Mouse (Mus musculus): ENCODE results near the gene Mob3c. TPM values are rescaled to one million over a fixed set of nuclear protein-coding genes. Genes with fewer than 3 reads are reported as not detected.

The Mob3c gene
- polyA plus RNA-seq, 1 experiment from 2014 or later = 12.4 TPM

- no peak overlapping the region for H3K9ac ChIP-seq
- H3K4me3 ChIP-seq (replicated peaks) = no peak overlapping the region
- no peaks in the 10 kb centered on the region for H3K27me3 ChIP-seq (replicated peaks)
- H3K36me3 ChIP-seq = no peaks in the 10 kb centered on the region
- H3K4me1 ChIP-seq (replicated peaks) = no peaks in the 10 kb centered on the region
- no peak overlapping the region for H3K27ac ChIP-seq
- WGBS = 68% methylated on average over 3 of the region's 3 CpGs
- ATAC-seq = no peak
- no peaks in the 10 kb centered on the region for H3K9me3 ChIP-seq
- H3K4me2 ChIP-seq (replicated peaks) = no peak overlapping the region
Measured at GRCm38 (mm10) chr4:115820199-115820598, 7.7 kb upstream of the Mob3c start.

DNA sequence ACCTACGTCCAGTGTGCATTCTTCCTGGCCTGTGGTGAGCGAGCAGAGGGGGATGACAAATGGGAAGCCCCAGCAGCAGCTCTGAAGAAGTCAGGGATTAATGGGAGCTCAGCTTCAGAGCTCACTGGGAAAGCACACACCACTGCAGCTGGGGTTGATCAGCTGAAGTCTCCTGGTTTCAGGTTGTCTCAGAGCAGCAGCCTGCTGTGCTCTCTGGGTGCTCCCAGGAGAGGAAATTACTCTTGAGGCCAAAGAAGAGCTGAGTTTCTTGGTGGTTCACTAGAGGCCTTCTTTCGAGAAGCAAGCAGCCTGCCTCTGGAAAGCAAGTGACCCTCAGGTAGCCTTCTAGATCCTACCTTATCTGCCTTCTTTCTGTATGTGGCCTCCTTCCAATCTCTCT is 6.9 kb upstream of the Mob3c start:
- ATAC-seq = no peak
- WGBS = 73% methylated on average over 3 of the region's 3 CpGs
- Histone ChIP-seq H3K9me3 (no peaks in the 10 kb centered on the region), H3K27ac (no peak overlapping the region), H3K36me3 (no peaks in the 10 kb centered on the region), H3K4me3 (replicated peaks) (no peak overlapping the region), H3K4me2 (replicated peaks) (no peak overlapping the region), H3K4me1 (replicated peaks) (no peaks in the 10 kb centered on the region), H3K27me3 (replicated peaks) (no peaks in the 10 kb centered on the region), H3K9ac (no peak overlapping the region)

GRCm38 (mm10) chr4:115821431-115821830 is 6.5 kb upstream of the Mob3c start:
- no peak for ATAC-seq

GRCm38 (mm10) chr4:115821928-115822327 is 6.0 kb upstream of the Mob3c start:
- H3K27ac ChIP-seq = no peak overlapping the region

More at GRCm38 (mm10) chr4:115821431-115821830, 6.5 kb upstream of the Mob3c start:
- H3K4me3 ChIP-seq (replicated peaks) = no peak overlapping the region
- no peaks in the 10 kb centered on the region for H3K9me3 ChIP-seq
- H3K27me3 ChIP-seq (replicated peaks) = no peaks in the 10 kb centered on the region
- H3K4me2 ChIP-seq (replicated peaks) = no peak overlapping the region
- no peak overlapping the region for H3K27ac ChIP-seq
- no peak overlapping the region for H3K9ac ChIP-seq
- H3K4me1 ChIP-seq (replicated peaks) = no peaks in the 10 kb centered on the region
- H3K36me3 ChIP-seq = no peaks in the 10 kb centered on the region

GRCm38 (mm10) chr4:115824178-115824577 is 3.7 kb upstream of the Mob3c start:
- Histone ChIP-seq H3K27me3 (replicated peaks) (no peaks in the 10 kb centered on the region), H3K4me1 (replicated peaks) (peaks cover 7% of the 10 kb centered on the region), H3K36me3 (no peaks in the 10 kb centered on the region), H3K27ac (no peak overlapping the region), H3K9me3 (no peaks in the 10 kb centered on the region), H3K4me2 (replicated peaks) (no peak overlapping the region), H3K9ac (no peak overlapping the region), H3K4me3 (replicated peaks) (no peak overlapping the region)
- ATAC-seq = no peak
- 72% methylated on average over 2 of the region's 2 CpGs for WGBS

More at GRCm38 (mm10) chr4:115821928-115822327, 6.0 kb upstream of the Mob3c start:
- Histone ChIP-seq H3K9ac (no peak overlapping the region), H3K9me3 (no peaks in the 10 kb centered on the region), H3K36me3 (no peaks in the 10 kb centered on the region), H3K4me1 (replicated peaks) (no peaks in the 10 kb centered on the region), H3K27me3 (replicated peaks) (no peaks in the 10 kb centered on the region), H3K4me2 (replicated peaks) (no peak overlapping the region), H3K4me3 (replicated peaks) (no peak overlapping the region)
- peak; percentile 36; the same call in 1 of the 2 replicates for ATAC-seq
- 69% methylated on average over 3 of the region's 3 CpGs for WGBS

GRCm38 (mm10) chr4:115825271-115825670 is 2.6 kb upstream of the Mob3c start:
- H3K4me3 ChIP-seq (replicated peaks) = no peak overlapping the region
- no peak for ATAC-seq
- H3K9ac ChIP-seq = no peak overlapping the region
- H3K9me3 ChIP-seq = no peaks in the 10 kb centered on the region
- 84% methylated on average over 2 of the region's 2 CpGs for WGBS
- no peaks in the 10 kb centered on the region for H3K27me3 ChIP-seq (replicated peaks)
- no peaks in the 10 kb centered on the region for H3K36me3 ChIP-seq
- no peak overlapping the region for H3K27ac ChIP-seq
- H3K4me2 ChIP-seq (replicated peaks) = no peak overlapping the region
- H3K4me1 ChIP-seq (replicated peaks) = peaks cover 7% of the 10 kb centered on the region

- H3K9me3 ChIP-seq = no peaks in the 10 kb centered on the region
- H3K27me3 ChIP-seq (replicated peaks) = no peaks in the 10 kb centered on the region
- WGBS = 71% methylated on average over 3 of the region's 3 CpGs
- H3K4me3 ChIP-seq (replicated peaks) = no peak overlapping the region
- H3K4me1 ChIP-seq (replicated peaks) = peaks cover 9% of the 10 kb centered on the region
- H3K4me2 ChIP-seq (replicated peaks) = peak overlapping the region; percentile 74; the same call in 1 of the 2 replicates
- ATAC-seq = no peak
- peaks cover 10% of the 10 kb centered on the region for H3K36me3 ChIP-seq
- no peak overlapping the region for H3K27ac ChIP-seq
- no peak overlapping the region for H3K9ac ChIP-seq
Measured at GRCm38 (mm10) chr4:115827066-115827465, 826 bp upstream of the Mob3c start.

DNA sequence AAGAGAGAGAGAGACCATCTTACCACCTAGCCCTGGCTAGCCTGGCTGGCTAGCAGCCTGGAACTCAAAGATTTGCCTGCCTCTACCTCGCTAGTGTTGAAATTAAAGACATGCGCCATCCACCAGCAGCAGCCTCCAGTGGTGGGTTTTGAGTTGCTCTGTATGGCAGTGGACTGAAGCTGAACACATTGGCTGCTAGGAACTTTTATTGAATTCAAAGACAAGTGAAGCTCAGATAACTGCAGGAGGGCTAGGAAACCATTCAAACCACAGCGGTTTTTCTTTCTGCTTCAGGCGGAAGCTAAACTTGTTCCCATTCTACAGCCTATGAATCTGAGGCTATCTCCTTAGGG is 381 bp upstream of the Mob3c start:
- Histone ChIP-seq H3K27me3 (replicated peaks) (no peaks in the 10 kb centered on the region), H3K4me1 (replicated peaks) (peaks cover 9% of the 10 kb centered on the region), H3K9ac (peak overlapping the region; percentile 74), H3K4me2 (replicated peaks) (peak overlapping the region; percentile 74), H3K27ac (peak overlapping the region; percentile 87), H3K36me3 (peaks cover 11% of the 10 kb centered on the region), H3K4me3 (replicated peaks) (peak overlapping the region; percentile 74), H3K9me3 (no peaks in the 10 kb centered on the region)
- 7% methylated on average over 4 of the region's 4 CpGs for WGBS
- ATAC-seq = peak; percentile 5

- Histone ChIP-seq H3K4me3 (replicated peaks) (peak overlapping the region; percentile 74), H3K9ac (peak overlapping the region; percentile 74), H3K9me3 (no peaks in the 10 kb centered on the region), H3K27ac (no peak overlapping the region), H3K4me2 (replicated peaks) (peak overlapping the region; percentile 74), H3K27me3 (replicated peaks) (no peaks in the 10 kb centered on the region), H3K36me3 (peaks cover 11% of the 10 kb centered on the region), H3K4me1 (replicated peaks) (peaks cover 9% of the 10 kb centered on the region)
- 3% methylated on average over 8 of the region's 8 CpGs for WGBS
- ATAC-seq = 0 out of 2 replicates have a peak, but pooled peaks have one; percentile 8
Measured at GRCm38 (mm10) chr4:115828572-115828902, 645 bp downstream of the Mob3c start.

DNA sequence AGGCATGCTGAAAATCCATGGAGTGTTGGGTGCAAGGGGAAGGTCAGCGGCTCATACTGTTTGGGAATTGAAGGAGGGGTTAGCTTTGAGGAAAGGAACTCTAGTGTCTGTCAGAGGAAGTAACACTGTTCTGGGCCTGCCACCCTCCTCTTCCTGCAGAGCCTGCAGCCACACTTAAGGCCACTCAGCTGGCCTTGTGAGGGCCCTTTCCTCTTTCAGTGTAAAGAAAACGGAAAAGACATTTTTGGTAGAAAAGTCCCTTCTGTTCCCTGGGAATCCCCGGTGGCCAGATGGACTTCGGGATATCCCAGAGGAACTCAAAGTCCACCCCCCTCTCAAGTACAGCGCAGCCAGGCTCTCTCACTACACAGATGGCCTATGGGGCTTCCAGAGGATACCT is 2.6 kb downstream of the Mob3c start:
- WGBS = 61% methylated on average over 5 of the region's 5 CpGs
- H3K27me3 ChIP-seq (replicated peaks) = no peaks in the 10 kb centered on the region
- no peak overlapping the region for H3K9ac ChIP-seq
- no peak overlapping the region for H3K4me3 ChIP-seq (replicated peaks)
- H3K4me2 ChIP-seq (replicated peaks) = no peak overlapping the region
- H3K9me3 ChIP-seq = no peaks in the 10 kb centered on the region
- H3K36me3 ChIP-seq = peaks cover 14% of the 10 kb centered on the region
- H3K4me1 ChIP-seq (replicated peaks) = peaks cover 9% of the 10 kb centered on the region
- ATAC-seq = no peak
- no peak overlapping the region for H3K27ac ChIP-seq

GRCm38 (mm10) chr4:115831221-115831620 is 3.3 kb downstream of the Mob3c start:
- Histone ChIP-seq H3K27ac (no peak overlapping the region), H3K27me3 (replicated peaks) (no peaks in the 10 kb centered on the region), H3K4me3 (replicated peaks) (no peak overlapping the region), H3K9ac (no peak overlapping the region), H3K9me3 (no peaks in the 10 kb centered on the region), H3K4me2 (replicated peaks) (no peak overlapping the region), H3K36me3 (peaks cover 14% of the 10 kb centered on the region), H3K4me1 (replicated peaks) (peaks cover 9% of the 10 kb centered on the region)
- ATAC-seq = no peak
- WGBS = 94% methylated on average over 22 of the region's 22 CpGs

DNA sequence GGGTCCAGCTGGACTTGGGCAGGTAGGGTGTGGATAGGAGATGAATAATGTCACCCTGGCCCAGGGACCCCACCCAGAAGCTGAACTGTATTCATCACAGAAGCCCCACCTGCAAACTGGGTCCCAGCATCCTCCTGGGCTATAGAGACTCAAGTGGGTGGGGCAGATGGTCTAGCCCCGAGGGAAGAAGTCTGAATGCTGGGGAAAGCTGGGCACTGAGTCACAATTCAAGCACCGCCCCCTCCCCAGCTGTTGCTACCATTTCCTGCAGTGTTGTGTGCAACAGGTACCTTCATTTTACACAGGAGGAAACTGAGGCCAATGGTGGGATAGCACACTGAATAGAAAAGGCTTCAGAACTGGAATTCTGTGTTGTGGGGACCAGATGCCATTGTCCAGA is 4.1 kb downstream of the Mob3c start:
- Histone ChIP-seq H3K4me2 (replicated peaks) (no peak overlapping the region), H3K9me3 (no peaks in the 10 kb centered on the region), H3K36me3 (peaks cover 14% of the 10 kb centered on the region), H3K27me3 (replicated peaks) (no peaks in the 10 kb centered on the region), H3K4me3 (replicated peaks) (no peak overlapping the region), H3K4me1 (replicated peaks) (peaks cover 9% of the 10 kb centered on the region), H3K27ac (no peak overlapping the region), H3K9ac (no peak overlapping the region)
- no peak for ATAC-seq
- 60% methylated on average over 2 of the region's 2 CpGs for WGBS

GRCm38 (mm10) chr4:115835576-115835975 is 7.7 kb downstream of the Mob3c start:
- H3K9ac ChIP-seq = no peak overlapping the region
- H3K4me2 ChIP-seq (replicated peaks) = no peak overlapping the region
- WGBS = 83% methylated on average over 2 of the region's 2 CpGs

More at GRCm38 (mm10) chr4:115835576-115835975, 7.7 kb downstream of the Mob3c start:
- H3K36me3 ChIP-seq = peaks cover 14% of the 10 kb centered on the region
- peaks cover 7% of the 10 kb centered on the region; the same call in 1 of the 2 replicates for H3K4me1 ChIP-seq (replicated peaks)
- no peak overlapping the region for H3K4me3 ChIP-seq (replicated peaks)
- no peak overlapping the region for H3K27ac ChIP-seq
- H3K27me3 ChIP-seq (replicated peaks) = no peaks in the 10 kb centered on the region
- H3K9me3 ChIP-seq = no peaks in the 10 kb centered on the region
- ATAC-seq = no peak
